Mouse (Mus musculus) liver, postnatal 0 days (tissue): ENCODE data around the gene Epas1. TPM values are rescaled to one million over a fixed set of nuclear protein-coding genes. Genes with fewer than 3 reads are reported as not detected.

Experiments used
- ATAC-seq: fragments of 200-750 bp; cut with Nextera tagmentation; 2 replicates; pipeline ENCODE4 v1.8.0; 2017; ENCODE audit warnings: mild to moderate bottlenecking, moderate library complexity
- DNase-seq: peaks from one replicate; pipeline ENCODE4 v3.0.0-alpha.2; 2016
- H3K27ac ChIP-seq: fragments of 300-500 bp; sonication (generic); 2 replicates; pipeline ENCODE4 v1.5.1; 2014; ENCODE audit warnings: antibody characterized with exemption, moderate library complexity, mild to moderate bottlenecking, low read depth
- H3K27me3 ChIP-seq: fragments of 300-500 bp; sonication (generic); 2 replicates; pipeline ENCODE4 v1.6.1; 2014; ENCODE audit warnings: low read length, control low read depth, mixed read lengths; ENCODE audit not compliant: insufficient read depth
- H3K36me3 ChIP-seq: fragments of 300-500 bp; sonication (generic); replicated peaks from 2 replicates; pipeline ENCODE4 v1.6.1; 2014; ENCODE audit warnings: mild to moderate bottlenecking, control low read depth, low read length, moderate library complexity, mixed read lengths; ENCODE audit not compliant: insufficient read depth
- H3K4me1 ChIP-seq: fragments of 300-500 bp; sonication (generic); 2 replicates; pipeline ENCODE4 v1.6.1; 2014; ENCODE audit warnings: antibody characterized with exemption, mild to moderate bottlenecking, control low read depth; ENCODE audit not compliant: insufficient read depth
- H3K4me2 ChIP-seq: fragments of 300-500 bp; sonication (generic); 2 replicates; pipeline ENCODE4 v1.6.1; 2014; ENCODE audit warnings: low read depth, mild to moderate bottlenecking, low read length, moderate library complexity, mixed read lengths
- H3K4me3 ChIP-seq: fragments of 300-500 bp; sonication (generic); 2 replicates; pipeline ENCODE4 v1.5.1; 2014; ENCODE audit warnings: low read depth, low read length
- H3K9ac ChIP-seq: fragments of 300-500 bp; sonication (generic); replicated peaks from 2 replicates; pipeline ENCODE4 v1.6.1; 2014; ENCODE audit warnings: mild to moderate bottlenecking, moderate library complexity
- H3K9me3 ChIP-seq: fragments of 300-500 bp; sonication (generic); 2 replicates; pipeline ENCODE4 v1.6.1; 2016; ENCODE audit warnings: mild to moderate bottlenecking, control low read depth, low read length, mixed read lengths
- CTCF ChIP-seq: sonication (generic); IDR thresholded peaks from 2 replicates; pipeline ENCODE4 v1.5.1; 2016; ENCODE audit warnings: antibody characterized with exemption, low read depth
- EP300 ChIP-seq: IDR thresholded peaks from 2 replicates; pipeline ENCODE4 v1.6.1; 2016; ENCODE audit warnings: antibody characterized with exemption, low read depth, mild to moderate bottlenecking
- WGBS: fragments of 180-500 bp; shearing (Covaris S2); extraction: QIAGEN DNeasy Blood & Tissue Kit; methylation state at CpG from one replicate; pipeline ENCODE4 v1.1.7; 2014; ENCODE audit not compliant: insufficient replicate concordance; 5-methylcytosine and 5-hydroxymethylcytosine counted together
- polyA plus RNA-seq: library from polyadenylated mRNA; unstranded; fragments of >200 nt; fragmentation: Nextera tagmentation; extraction: Ambion mirVana; gene quantifications from 2 replicates; pipeline ENCODE4 v1.2.1, GENCODE M21; 2015

The Epas1 gene
- polyA plus RNA-seq, 1 experiment from 2014 or later = 8.2 TPM

DNA sequence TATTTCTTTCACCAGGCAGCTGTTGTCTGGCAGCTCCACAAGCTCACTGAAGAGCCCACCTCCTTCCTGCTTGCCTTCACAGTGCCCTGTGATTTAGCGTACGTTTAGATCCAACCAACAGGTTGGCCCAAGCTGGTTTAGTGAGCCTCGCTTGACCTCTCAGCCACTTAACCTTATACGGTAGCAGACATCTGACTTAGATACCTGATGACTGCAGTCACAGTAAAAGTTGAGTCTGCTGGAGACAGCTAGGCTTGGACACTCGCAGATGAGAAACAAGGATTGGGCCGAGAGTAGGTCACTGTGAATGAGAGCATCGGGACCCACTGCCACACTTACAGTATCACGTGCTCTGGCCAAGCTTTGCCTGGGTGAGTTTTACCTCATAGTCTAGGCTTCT lies 38.4 kb downstream of the Epas1 start:
- no peak for TF ChIP-seq CTCF
- TF ChIP-seq EP300 = no peak

DNA sequence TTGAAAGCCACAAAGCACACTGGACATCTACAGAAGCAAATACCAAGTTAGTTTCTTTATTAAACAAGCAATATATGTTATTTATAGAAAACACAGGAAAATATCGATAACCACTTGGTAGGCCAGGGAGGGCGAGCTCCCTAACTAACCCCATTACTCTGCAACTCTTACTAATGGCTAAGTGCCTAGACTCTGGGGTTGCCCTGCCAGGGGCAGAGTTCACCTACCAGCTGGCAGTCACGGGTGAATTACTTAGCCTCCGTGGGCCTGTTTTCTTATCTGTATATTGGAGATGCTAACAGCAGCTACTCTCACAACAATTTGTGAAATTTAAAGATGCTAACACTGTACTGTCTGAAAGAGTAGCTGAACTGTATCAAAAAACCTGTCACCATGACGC lies 42.3 kb downstream of the Epas1 start:
- Histone ChIP-seq H3K9ac (no peak overlapping the region), H3K36me3 (peaks cover 11% of the 10 kb centered on the region; the same call in 1 of the 2 replicates), H3K4me2 (no peak overlapping the region), H3K27me3 (no peaks in the 10 kb centered on the region), H3K4me1 (0 out of 2 replicates have a peak, but pooled peaks cover 2% of the 10 kb centered on the region), H3K9me3 (no peaks in the 10 kb centered on the region), H3K27ac (no peak overlapping the region), H3K4me3 (no peak overlapping the region)
- 66% methylated on average over 5 of the region's 5 CpGs for WGBS
- DNase-seq (no peak), ATAC-seq (no peak)
- no peak for TF ChIP-seq EP300
- no peak for TF ChIP-seq CTCF

More for the DNA sequence above, 38.4 kb downstream of the Epas1 start:
- Histone ChIP-seq H3K4me1 (peaks cover 4% of the 10 kb centered on the region; the same call in 1 of the 2 replicates), H3K4me3 (no peak overlapping the region), H3K27ac (no peak overlapping the region), H3K36me3 (peaks cover 2% of the 10 kb centered on the region; the same call in 1 of the 2 replicates), H3K4me2 (no peak overlapping the region), H3K9me3 (no peaks in the 10 kb centered on the region), H3K27me3 (no peaks in the 10 kb centered on the region), H3K9ac (no peak overlapping the region)
- 78% methylated on average over 8 of the region's 8 CpGs for WGBS
- no peak for ATAC-seq
- no peak for DNase-seq

GRCm38 (mm10) chr17:86797031-86797430 lies 43.5 kb downstream of the Epas1 start:
- Histone ChIP-seq H3K27me3 (no peaks in the 10 kb centered on the region), H3K9me3 (no peaks in the 10 kb centered on the region), H3K27ac (no peak overlapping the region), H3K4me3 (no peak overlapping the region), H3K4me2 (no peak overlapping the region), H3K4me1 (0 out of 2 replicates have a peak, but pooled peaks cover 2% of the 10 kb centered on the region), H3K9ac (no peak overlapping the region), H3K36me3 (peaks cover 11% of the 10 kb centered on the region; the same call in 1 of the 2 replicates)
- 86% methylated on average over 13 of the region's 13 CpGs for WGBS
- no peak for TF ChIP-seq CTCF
- TF ChIP-seq EP300 = no peak
- DNase-seq (no peak), ATAC-seq (no peak)

DNA sequence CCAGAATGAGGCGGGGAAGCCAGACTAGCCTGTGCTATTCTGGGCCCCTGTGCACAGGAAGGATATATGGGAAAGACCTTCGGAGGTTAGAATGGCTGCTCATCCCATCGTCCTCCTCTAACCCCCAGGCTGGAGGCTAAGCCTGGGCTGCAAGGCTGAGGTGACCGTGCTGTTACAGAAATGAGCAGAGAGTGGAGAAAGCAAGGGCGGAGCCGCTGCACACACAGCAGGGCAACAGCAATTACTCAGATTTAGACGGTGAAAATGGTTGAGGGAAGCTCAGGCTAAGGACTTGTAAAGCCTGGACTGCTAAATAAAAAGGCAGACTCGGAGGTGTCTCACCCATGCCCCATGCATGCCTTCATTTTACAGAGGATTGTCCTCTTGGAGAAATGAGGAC lies 45.0 kb downstream of the Epas1 start:
- Histone ChIP-seq H3K36me3 (peaks cover 15% of the 10 kb centered on the region; the same call in 1 of the 2 replicates), H3K4me3 (no peak overlapping the region), H3K9me3 (no peaks in the 10 kb centered on the region), H3K4me1 (0 out of 2 replicates have a peak, but pooled peaks cover 2% of the 10 kb centered on the region), H3K27ac (0 out of 2 replicates have a peak overlapping the region, but pooled peaks have one; percentile 29), H3K4me2 (no peak overlapping the region), H3K9ac (no peak overlapping the region), H3K27me3 (no peaks in the 10 kb centered on the region)
- 45% methylated on average over 8 of the region's 8 CpGs for WGBS
- TF ChIP-seq EP300 = no peak
- no peak for TF ChIP-seq CTCF
- ATAC-seq (peak; percentile 19; the same call in 1 of the 2 replicates), DNase-seq (no peak)

- Histone ChIP-seq H3K9me3 (no peaks in the 10 kb centered on the region), H3K27ac (no peak overlapping the region), H3K27me3 (no peaks in the 10 kb centered on the region), H3K4me3 (no peak overlapping the region), H3K4me1 (0 out of 2 replicates have a peak, but pooled peaks cover 2% of the 10 kb centered on the region), H3K4me2 (no peak overlapping the region), H3K9ac (no peak overlapping the region; the same call in 1 of the 2 replicates), H3K36me3 (peaks cover 18% of the 10 kb centered on the region; the same call in 1 of the 2 replicates)
- TF ChIP-seq CTCF (no peak), EP300 (no peak)
- DNase-seq (no peak), ATAC-seq (no peak)
- WGBS = 56% methylated on average over 11 of the region's 11 CpGs
Observed at GRCm38 (mm10) chr17:86798951-86799350, 45.5 kb downstream of the Epas1 start.

DNA sequence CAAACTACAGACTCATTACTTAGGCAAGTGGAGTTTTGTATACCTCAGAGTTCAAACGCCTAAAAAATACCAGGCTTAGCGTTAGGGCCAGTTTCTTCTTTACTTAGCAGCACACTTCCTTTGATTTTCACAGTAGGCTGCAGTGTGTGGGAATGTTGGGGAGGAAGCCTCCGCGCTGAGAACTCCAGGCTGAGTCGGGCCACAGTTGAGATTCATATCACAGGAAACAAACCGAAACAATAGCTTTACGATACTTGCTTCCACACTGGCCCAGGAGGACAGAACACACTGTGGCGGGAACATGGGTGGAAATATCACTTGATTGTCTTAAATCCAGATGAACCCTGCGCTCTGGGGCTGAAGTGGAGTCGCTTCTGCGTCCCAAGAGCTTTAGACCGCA lies 47.0 kb downstream of the Epas1 start:
- DNase-seq = no peak
- ATAC-seq = no peak

More for the DNA sequence above, 47.0 kb downstream of the Epas1 start:
- H3K9ac ChIP-seq = no peak overlapping the region
- H3K27ac ChIP-seq = peak overlapping the region; percentile 30; the same call in 1 of the 2 replicates
- H3K27me3 ChIP-seq = no peaks in the 10 kb centered on the region
- no peak; the same call in 1 of the 2 replicates for TF ChIP-seq EP300
- TF ChIP-seq CTCF = no peak
- no peak overlapping the region for H3K4me3 ChIP-seq
- H3K9me3 ChIP-seq = no peaks in the 10 kb centered on the region
- H3K4me1 ChIP-seq = 0 out of 2 replicates have a peak, but pooled peaks cover 2% of the 10 kb centered on the region
- no peak overlapping the region for H3K4me2 ChIP-seq
- H3K36me3 ChIP-seq = peaks cover 18% of the 10 kb centered on the region; the same call in 1 of the 2 replicates
- 47% methylated on average over 12 of the region's 12 CpGs for WGBS
